Comparison of ENCODE assay signal across 8 mouse cellular contexts in genomic region chr4:41136454-41136805, GRCm38 (mm10). TPM values are rescaled to one million over a fixed set of nuclear protein-coding genes. Genes with fewer than 3 reads are reported as not detected.
A peak's percentile ranks its signal among the peaks of the same experiment; 100 is the strongest.
DNase-seq lines count a peak whose midpoint lies in the region; ATAC-seq and TF ChIP-seq lines count a peak whose summit lies in the region.

No protein-coding gene starts in this region.

- peaks cover 3% of the 10 kb centered on the region; the same call in 1 of the 2 replicates for H3K36me3 ChIP-seq in stomach, embryonic 14.5 days (ENCODE audit: control insufficient read depth, insufficient read depth, low read length)

- H3K27me3 ChIP-seq in stomach, embryonic 14.5 days (ENCODE audit: control insufficient read depth, insufficient read depth, low read length) = no peaks in the 10 kb centered on the region

- ATAC-seq in stomach, embryonic 14.5 days (ENCODE audit: insufficient number of reproducible peaks, insufficient read depth, low FRiP score, low read depth) = peak; percentile 2; the same call in 1 of the 2 replicates

- peaks cover 6% of the 10 kb centered on the region; the same call in 1 of the 2 replicates for H3K4me1 ChIP-seq in stomach, embryonic 14.5 days (ENCODE audit: control insufficient read depth, insufficient read depth, low read length)

- 1% methylated on average over 4 of the region's 4 CpGs for WGBS in stomach, embryonic 14.5 days

- no peak for DNase-seq in left cerebral cortex, adult 2 months (ENCODE audit: extremely low spot score in 1 of 2, low spot score in 2 of 2)
- DNase-seq in left cerebral cortex, postnatal 36 days (ENCODE audit: low spot score in 2 of 2) = no peak
- DNase-seq in cerebellum, adult 9-11 months = peak; percentile 65
- peak; percentile 59 to 73 for DNase-seq in heart, adult 18-20 months
- DNase-seq in kidney, adult 9 months = peak; percentile 84
- peak; percentile 15 for DNase-seq in lung, postnatal 25 days (ENCODE audit: low spot score)
- no peak for DNase-seq in layer of hippocampus, adult 8-10 months (ENCODE audit: low spot score in 2 of 2)

- peak overlapping the region; percentile 74 for H3K4me2 ChIP-seq in stomach, embryonic 14.5 days (replicated peaks; ENCODE audit: low read depth, low read length)

- no peaks in the 10 kb centered on the region for H3K9me3 ChIP-seq in stomach, embryonic 14.5 days (ENCODE audit: control insufficient read depth, low read depth, low read length)

- peak overlapping the region; percentile 98 for H3K9ac ChIP-seq in stomach, embryonic 14.5 days (replicated peaks; ENCODE audit: low read depth, low read length)

- H3K4me3 ChIP-seq in left cerebral cortex, adult 2 months = peak overlapping the region; percentile 58
- H3K4me3 ChIP-seq in stomach, embryonic 14.5 days (ENCODE audit: low read depth, low read length) = peak overlapping the region; percentile 96

- TF ChIP-seq CTCF in left cerebral cortex, adult 2 months (IDR thresholded peaks at IDR 0.05) = no peak

- intact Hi-C loops in left cerebral cortex, adult 2 months (cut with DNase I) = loop anchor here (5.0 kb wide), 1 partner anchor 141 kb away; the partner anchor contains the start of gene Ubap2
- intact Hi-C loops in left cerebral cortex, postnatal 36 days (cut with DNase I) = loop anchor here (5.0 kb wide), 1 partner anchor 141 kb away; the partner anchor contains the start of gene Ubap2

- peak overlapping the region; percentile 95 for H3K27ac ChIP-seq in left cerebral cortex, adult 2 months
- H3K27ac ChIP-seq in stomach, embryonic 14.5 days (ENCODE audit: low read length) = peak overlapping the region; percentile 99

RNA-seq across cellular contexts. Expression of gene Ube2r2, which starts 0.9 kb away (rescaled TPM):
- 10 to 100 TPM; 78.8 to 80.9 TPM for total RNA-seq in left cerebral cortex, adult 2 months (2021)
- total RNA-seq in left cerebral cortex, postnatal 36 days (2021) = 10 to 100 TPM; 78.0 to 80.2 TPM
- 100 to 1,000 TPM; 126 to 132 TPM for total RNA-seq in heart, adult 18-20 months (2021)
- 85.7 and 87.5 TPM in 2 replicates for polyA plus RNA-seq in stomach, embryonic 14.5 days (2014; fragmentation: Nextera tagmentation; extraction: Ambion mirVana)
- total RNA-seq in layer of hippocampus, adult 8-10 months (2022) = 10 to 100 TPM; 76.8 to 93.6 (median 82.0) TPM

RNA-seq across cellular contexts. Expression of gene Nol6, which starts 12.2 kb away (rescaled TPM):
- 10 to 100 TPM; 91.4 to 97.4 TPM for total RNA-seq in left cerebral cortex, adult 2 months (2021)
- 10 to 100 TPM; 84.6 to 88.9 TPM for total RNA-seq in left cerebral cortex, postnatal 36 days (2021)
- total RNA-seq in heart, adult 18-20 months (2021) = 10 to 100 TPM; 16.2 to 18.9 TPM
- 22.5 and 26.1 TPM in 2 replicates for polyA plus RNA-seq in stomach, embryonic 14.5 days (2014; fragmentation: Nextera tagmentation; extraction: Ambion mirVana)
- 100 to 1,000 TPM; 101 to 113 (median 103) TPM for total RNA-seq in layer of hippocampus, adult 8-10 months (2022)

RNA-seq across cellular contexts. Expression of gene Aqp3, which starts 38.4 kb away (rescaled TPM):
- not detected for total RNA-seq in left cerebral cortex, adult 2 months (2021)
- not detected for total RNA-seq in left cerebral cortex, postnatal 36 days (2021)
- total RNA-seq in heart, adult 18-20 months (2021) = 1 to 10 TPM in 1 of 2 experiments, not detected in 1; 1.9 TPM
- 27.3 and 36.0 TPM in 2 replicates for polyA plus RNA-seq in stomach, embryonic 14.5 days (2014; fragmentation: Nextera tagmentation; extraction: Ambion mirVana)
- not detected for total RNA-seq in layer of hippocampus, adult 8-10 months (2022)

Comparison
In these comparisons a context has a peak if more than half of its experiments do, and no peak if none do; other contexts are left out.
1. DNase-seq: peak in cerebellum, adult 9-11 months (single experiment), heart, adult 18-20 months (2 of 2), kidney, adult 9 months (single experiment) and lung, postnatal 25 days (single experiment); none in left cerebral cortex, adult 2 months (0 of 2), left cerebral cortex, postnatal 36 days (0 of 2) and layer of hippocampus, adult 8-10 months (0 of 2).
2. RNA of gene Nol6, which starts 12.2 kb away (total RNA-seq): 101 to 113 TPM in layer of hippocampus, adult 8-10 months, 91.4 to 97.4 TPM in left cerebral cortex, adult 2 months and 84.6 to 88.9 TPM in left cerebral cortex, postnatal 36 days; 16.2 to 18.9 TPM in heart, adult 18-20 months; every median in the first group is over 4 times any median in the second.